Mouse (Mus musculus): ENCODE measurements at regions not wholly inside any gene's neighbourhood (a gene's known extent, or its start where the extent isn't known, plus 50 kb on each side); places are given as distances from the start of the nearest gene placed in this dataset.

GRCm38 (mm10) chr15:5459580-5459979 is 215.6 kb upstream of the Ptger4 start:
- TF ChIP-seq POLR2A (IDR thresholded peaks at IDR 0.05; ENCODE audit: borderline replicate concordance, control insufficient read depth, low read depth, low read length) (no peak), CTCF (IDR thresholded peaks at IDR 0.05; ENCODE audit: control insufficient read depth, insufficient read depth, low read length) (no peak)

All from bone marrow, adult 2 months (tissue).